Mouse (Mus musculus): ENCODE results near the gene Rhot2. TPM values are rescaled to one million over a fixed set of nuclear protein-coding genes. Genes with fewer than 3 reads are reported as not detected.

Rhot2 gene
- polyA plus RNA-seq, 1 experiment, result 121 TPM

DNA sequence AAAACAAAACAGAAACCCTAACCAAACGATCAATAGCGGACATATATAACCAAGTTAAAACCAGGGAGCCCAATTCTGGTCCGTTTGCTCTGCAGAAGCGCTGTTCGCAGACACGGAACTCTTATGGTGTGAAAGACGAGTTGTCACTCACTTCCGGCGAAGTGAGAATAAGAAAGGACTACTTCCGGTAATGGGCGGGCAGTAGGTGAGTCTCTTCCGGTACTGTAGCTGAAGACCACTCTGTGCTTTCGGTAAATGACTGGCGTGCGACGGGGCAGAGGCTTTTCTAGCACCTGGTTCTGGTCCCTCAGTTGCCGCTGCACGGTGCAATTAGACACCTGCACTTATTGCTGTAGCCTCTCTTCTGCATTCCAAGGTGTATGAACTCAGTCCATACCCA, 21.2 kb downstream of the Rhot2 start, which contains the start of gene Wdr24:
Wdr24 (plus strand) TSS at position 176 of the 400 bp plus-strand sequence.
- Histone ChIP-seq H3K27ac (ENCODE audit: insufficient read depth, low read length) (peak within 1 kb of the TSS; percentile 31; the same call in 1 of the 2 replicates), H3K27me3 (ENCODE audit: control insufficient read depth, insufficient read depth, low read length) (no peaks in the 10 kb centered on the region), H3K4me1 (ENCODE audit: control insufficient read depth, insufficient read depth, low read length) (peaks cover 12% of the 10 kb centered on the region), H3K4me3 (replicated peaks; ENCODE audit: insufficient read depth, low read depth, low read length) (peak within 1 kb of the TSS; percentile 80)
- peak; percentile 85 to 86 for DNase-seq
- no peak for TF ChIP-seq CTCF (IDR thresholded peaks at IDR 0.05; ENCODE audit: borderline replicate concordance, insufficient read depth, low read depth, low read length)
- peak; percentile 77; the same call in 1 of the 2 replicates for TF ChIP-seq POLR2A (IDR thresholded peaks at IDR 0.05; ENCODE audit: borderline replicate concordance, insufficient read depth, low read length)
- WGBS, result under 1% methylated on average over 18 of the region's 18 CpGs

DNA sequence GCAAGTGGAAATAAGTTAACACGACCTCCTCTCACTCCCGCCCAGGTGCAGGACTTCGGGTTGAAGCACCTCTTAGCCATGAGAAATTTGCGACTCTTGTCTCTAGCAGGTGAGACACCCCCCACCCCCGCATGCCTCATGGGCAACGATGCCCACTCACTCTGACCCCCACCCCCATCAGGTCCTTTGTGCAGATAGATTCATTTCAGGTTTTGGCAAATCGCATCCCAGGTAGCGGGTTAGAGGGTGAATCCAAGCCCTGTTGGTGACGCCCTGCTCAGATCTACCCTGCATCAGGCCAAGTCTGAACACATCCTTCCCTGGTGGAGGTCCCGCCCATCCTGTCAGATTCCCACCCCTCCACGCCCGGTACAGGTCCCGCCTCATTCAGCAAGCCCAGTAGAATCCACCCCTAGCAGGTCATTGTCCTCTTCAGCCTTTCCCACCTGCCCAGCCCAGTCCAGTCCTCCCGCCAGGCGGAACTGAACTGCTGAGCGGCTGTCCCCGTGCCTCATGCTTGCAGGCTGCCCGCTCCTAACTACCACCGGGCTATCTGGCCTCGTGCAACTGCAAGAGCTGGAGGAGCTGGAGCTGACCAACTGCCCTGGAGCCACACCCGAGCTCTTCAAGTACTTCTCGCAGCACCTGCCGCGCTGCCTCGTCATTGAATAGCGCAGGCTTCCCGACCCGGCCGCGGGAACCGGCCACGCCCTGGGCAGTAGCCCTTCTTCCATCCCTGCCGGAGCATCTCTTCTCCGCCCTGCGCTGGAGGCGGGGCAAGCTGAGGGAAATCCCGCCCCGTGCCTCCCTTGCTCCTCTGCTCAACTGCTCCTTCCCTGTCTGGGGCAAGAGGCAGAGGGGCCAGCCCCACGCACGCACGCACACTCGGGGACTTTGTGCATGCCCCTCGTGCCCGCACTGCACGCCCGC, 25.5 kb downstream of the Rhot2 start:
- DNase-seq, result peak in 1 of 2 experiments; percentile 44
- Histone ChIP-seq H3K4me1 (ENCODE audit: control insufficient read depth, insufficient read depth, low read length) (peaks cover 24% of the 10 kb centered on the region), H3K27ac (ENCODE audit: insufficient read depth, low read length) (no peak overlapping the region), H3K4me3 (replicated peaks; ENCODE audit: insufficient read depth, low read depth, low read length) (no peak overlapping the region), H3K27me3 (ENCODE audit: control insufficient read depth, insufficient read depth, low read length) (no peaks in the 10 kb centered on the region)
- TF ChIP-seq POLR2A (IDR thresholded peaks at IDR 0.05; ENCODE audit: borderline replicate concordance, insufficient read depth, low read length), result no peak
- no peak for TF ChIP-seq CTCF (IDR thresholded peaks at IDR 0.05; ENCODE audit: borderline replicate concordance, insufficient read depth, low read depth, low read length)
- WGBS, result 28% methylated on average over 46 of the region's 46 CpGs

DNA sequence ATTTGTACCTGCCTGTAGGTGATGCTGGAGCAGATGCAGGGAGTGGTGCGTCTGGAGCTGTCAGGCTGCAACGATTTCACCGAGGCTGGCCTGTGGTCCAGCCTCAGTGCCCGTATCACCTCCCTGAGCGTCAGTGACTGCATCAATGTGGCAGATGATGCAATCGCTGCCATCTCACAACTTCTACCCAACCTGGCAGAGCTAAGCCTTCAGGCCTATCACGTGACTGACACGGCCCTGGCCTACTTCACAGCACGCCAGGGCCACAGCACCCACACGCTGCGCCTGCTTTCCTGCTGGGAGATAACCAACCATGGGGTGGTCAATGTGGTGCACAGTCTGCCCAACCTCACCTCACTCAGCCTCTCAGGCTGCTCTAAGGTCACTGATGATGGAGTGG, 27.0 kb downstream of the Rhot2 start:
- no peak overlapping the region for H3K27ac ChIP-seq (ENCODE audit: insufficient read depth, low read length)
- TF ChIP-seq CTCF (IDR thresholded peaks at IDR 0.05; ENCODE audit: borderline replicate concordance, insufficient read depth, low read depth, low read length) (no peak), POLR2A (IDR thresholded peaks at IDR 0.05; ENCODE audit: borderline replicate concordance, insufficient read depth, low read length) (no peak)
- H3K4me3 ChIP-seq (replicated peaks; ENCODE audit: insufficient read depth, low read depth, low read length), result no peak overlapping the region
- DNase-seq, result no peak
- WGBS, result 74% methylated on average over 11 of the region's 11 CpGs
- H3K4me1 ChIP-seq (ENCODE audit: control insufficient read depth, insufficient read depth, low read length), result peaks cover 26% of the 10 kb centered on the region
- H3K27me3 ChIP-seq (ENCODE audit: control insufficient read depth, insufficient read depth, low read length), result no peaks in the 10 kb centered on the region

DNA sequence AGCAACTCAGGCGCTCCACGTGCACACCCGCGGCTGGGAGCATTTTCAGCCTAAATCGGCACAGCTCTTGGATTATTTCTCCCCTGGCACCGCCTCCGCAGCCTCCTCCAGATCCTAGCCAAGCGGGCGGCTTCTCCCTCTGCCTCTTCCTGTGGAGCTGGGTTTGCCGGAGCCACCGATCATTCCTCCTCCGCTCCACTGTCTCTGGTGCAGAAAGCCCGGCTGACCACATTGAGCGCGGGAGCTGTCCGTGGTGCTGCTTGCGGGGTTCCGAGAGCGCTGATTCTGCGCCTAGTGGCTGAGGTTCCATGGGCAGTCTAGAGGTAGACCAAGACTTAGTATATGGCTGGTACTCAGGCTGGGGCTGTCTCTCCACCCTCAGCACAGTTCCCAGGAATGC, 31.2 kb downstream of the Rhot2 start:
- Histone ChIP-seq H3K27me3 (ENCODE audit: control insufficient read depth, insufficient read depth, low read length) (no peaks in the 10 kb centered on the region), H3K4me1 (ENCODE audit: control insufficient read depth, insufficient read depth, low read length) (peaks cover 44% of the 10 kb centered on the region), H3K4me3 (replicated peaks; ENCODE audit: insufficient read depth, low read depth, low read length) (peak overlapping the region; percentile 27), H3K27ac (ENCODE audit: insufficient read depth, low read length) (peak overlapping the region; percentile 36)
- WGBS, result 0% methylated on average over 20 of the region's 20 CpGs
- DNase-seq, result peak; percentile 76 to 77
- peak; percentile 52; the same call in 1 of the 2 replicates for TF ChIP-seq CTCF (IDR thresholded peaks at IDR 0.05; ENCODE audit: borderline replicate concordance, insufficient read depth, low read depth, low read length)
- no peak for TF ChIP-seq POLR2A (IDR thresholded peaks at IDR 0.05; ENCODE audit: borderline replicate concordance, insufficient read depth, low read length)

DNA sequence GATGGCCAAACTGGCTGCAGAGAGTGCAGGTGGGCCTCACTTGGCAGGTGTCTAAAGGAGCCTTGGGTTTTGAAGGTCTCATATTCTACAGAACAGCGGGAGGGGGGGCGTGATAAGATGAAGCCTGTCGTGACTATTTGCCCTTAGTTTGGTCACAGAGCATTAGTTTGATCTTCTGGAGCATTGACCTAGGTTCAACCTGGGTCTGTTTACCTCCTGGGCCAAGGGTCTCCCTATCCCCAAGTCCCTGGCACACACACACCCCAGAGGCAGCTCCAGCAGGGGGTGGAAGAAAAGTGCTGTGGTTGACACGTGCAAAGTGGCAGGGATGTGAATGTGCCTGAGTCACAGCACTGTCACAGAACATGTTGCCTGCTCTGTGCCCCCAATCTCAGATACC, 33.8 kb downstream of the Rhot2 start:
- no peak for TF ChIP-seq CTCF (IDR thresholded peaks at IDR 0.05; ENCODE audit: borderline replicate concordance, insufficient read depth, low read depth, low read length)
- TF ChIP-seq POLR2A (IDR thresholded peaks at IDR 0.05; ENCODE audit: borderline replicate concordance, insufficient read depth, low read length), result no peak
- peaks cover 34% of the 10 kb centered on the region for H3K4me1 ChIP-seq (ENCODE audit: control insufficient read depth, insufficient read depth, low read length)
- DNase-seq, result peak in 1 of 2 experiments; percentile 36
- no peaks in the 10 kb centered on the region for H3K27me3 ChIP-seq (ENCODE audit: control insufficient read depth, insufficient read depth, low read length)
- WGBS, result 30% methylated on average over 4 of the region's 4 CpGs
- H3K4me3 ChIP-seq (replicated peaks; ENCODE audit: insufficient read depth, low read depth, low read length), result peak overlapping the region; percentile 77
- peak overlapping the region; percentile 95 for H3K27ac ChIP-seq (ENCODE audit: insufficient read depth, low read length)

DNA sequence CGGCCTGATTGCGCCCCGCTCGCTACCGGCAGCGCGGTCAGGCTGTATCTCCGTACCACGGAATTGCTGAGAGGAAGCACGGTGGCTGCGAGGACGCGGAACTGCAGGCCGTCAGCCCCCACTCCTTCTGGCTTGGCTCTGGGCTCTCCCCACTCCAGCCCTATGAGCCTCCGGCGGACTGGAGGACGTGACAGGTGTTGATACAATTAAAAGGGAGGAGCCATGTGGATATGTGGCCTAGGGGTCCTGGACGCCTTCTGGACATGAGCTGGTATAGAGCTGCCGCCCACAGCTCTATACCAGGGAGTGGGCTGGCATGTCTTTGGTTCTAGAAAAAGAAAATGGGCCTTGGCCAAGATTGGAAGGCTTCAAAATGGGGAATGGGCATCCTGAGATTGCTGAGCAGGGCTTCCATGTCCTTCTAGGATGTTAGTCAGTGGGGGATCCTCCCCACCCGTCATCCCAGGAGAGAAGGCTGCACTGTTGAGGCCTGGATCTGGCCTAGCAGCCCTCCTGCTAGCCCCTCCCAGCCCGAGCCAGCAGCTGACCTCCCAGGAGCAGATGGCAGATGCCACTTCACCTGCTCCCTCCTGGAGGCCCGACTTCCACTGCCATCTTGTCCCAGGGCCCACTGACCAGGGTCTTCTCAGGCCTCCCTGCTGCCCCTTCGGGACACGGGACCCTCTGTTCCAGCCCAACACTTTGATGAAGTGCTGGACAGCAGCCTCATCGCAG, 34.9 kb downstream of the Rhot2 start:
- Histone ChIP-seq H3K4me3 (replicated peaks; ENCODE audit: insufficient read depth, low read depth, low read length) (peak overlapping the region; percentile 77), H3K27ac (ENCODE audit: insufficient read depth, low read length) (peak overlapping the region; percentile 95), H3K4me1 (ENCODE audit: control insufficient read depth, insufficient read depth, low read length) (peaks cover 28% of the 10 kb centered on the region), H3K27me3 (ENCODE audit: control insufficient read depth, insufficient read depth, low read length) (no peaks in the 10 kb centered on the region)
- peak; percentile 83 to 85 for DNase-seq
- 3% methylated on average over 25 of the region's 25 CpGs for WGBS
- TF ChIP-seq CTCF (IDR thresholded peaks at IDR 0.05; ENCODE audit: borderline replicate concordance, insufficient read depth, low read depth, low read length) (no peak), POLR2A (IDR thresholded peaks at IDR 0.05; ENCODE audit: borderline replicate concordance, insufficient read depth, low read length) (0 out of 2 replicates have a peak, but pooled peaks have one; percentile 11)

DNA sequence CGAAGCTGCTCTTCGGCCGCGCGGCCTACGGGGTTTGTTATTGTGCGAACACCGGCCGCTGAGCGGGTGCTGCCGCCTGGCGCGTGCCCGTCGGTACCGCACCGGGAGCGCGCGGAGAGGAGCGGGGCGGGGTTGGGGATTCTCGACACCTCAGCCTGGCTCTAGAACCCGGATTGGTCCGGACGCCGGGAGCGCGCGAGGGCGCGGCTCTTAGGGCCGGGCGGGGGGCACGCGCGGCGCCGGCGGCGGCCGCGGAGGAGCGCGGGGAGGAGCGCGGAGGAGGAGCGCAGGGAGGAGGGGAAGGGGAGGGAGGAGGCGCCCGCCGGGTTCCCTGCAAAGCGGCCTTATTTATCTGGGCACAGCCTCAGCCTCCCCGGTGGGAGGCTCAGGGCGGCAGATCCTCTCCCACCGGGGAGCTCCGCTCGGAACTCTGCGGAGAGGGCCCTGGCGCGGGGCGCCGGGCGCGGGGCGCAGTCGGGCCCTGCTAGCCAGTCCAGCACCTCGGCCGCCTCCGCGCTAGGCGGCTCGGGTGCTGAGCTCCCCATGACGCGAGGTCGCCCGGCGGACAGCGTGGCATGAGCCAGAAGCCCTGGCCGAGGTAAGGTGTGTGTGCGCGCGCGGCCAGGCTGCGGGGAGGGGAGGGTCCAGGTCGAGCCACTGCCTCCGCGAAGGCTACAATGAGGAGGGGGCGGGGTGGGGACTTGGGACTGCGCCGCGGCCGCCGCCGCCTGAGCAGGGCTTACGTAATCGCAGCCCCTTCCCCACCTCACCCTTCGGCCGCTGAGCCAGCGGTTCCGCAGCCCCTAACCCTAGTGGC, 35.7 kb downstream of the Rhot2 start, which contains the start of gene Fbxl16:
Fbxl16 (plus strand) TSS at position 297 of the 817 bp plus-strand sequence.
- TF ChIP-seq CTCF (IDR thresholded peaks at IDR 0.05; ENCODE audit: borderline replicate concordance, insufficient read depth, low read depth, low read length), result peak; percentile 21; the same call in 1 of the 2 replicates
- TF ChIP-seq POLR2A (IDR thresholded peaks at IDR 0.05; ENCODE audit: borderline replicate concordance, insufficient read depth, low read length), result peak; percentile 95
- WGBS, result under 1% methylated on average over 95 of the region's 100 CpGs
- peak within 1 kb of the TSS; percentile 95 for H3K27ac ChIP-seq (ENCODE audit: insufficient read depth, low read length)
- peak within 1 kb of the TSS; percentile 77 for H3K4me3 ChIP-seq (replicated peaks; ENCODE audit: insufficient read depth, low read depth, low read length)
- peak; percentile 97 to 98 for DNase-seq
- no peaks in the 10 kb centered on the region for H3K27me3 ChIP-seq (ENCODE audit: control insufficient read depth, insufficient read depth, low read length)
- peaks cover 22% of the 10 kb centered on the region for H3K4me1 ChIP-seq (ENCODE audit: control insufficient read depth, insufficient read depth, low read length)
